Mouse (Mus musculus) gastrocnemius, adult 2 months (tissue): ENCODE data around the gene Plcb1. TPM values are rescaled to one million over a fixed set of nuclear protein-coding genes. Genes with fewer than 3 reads are reported as not detected.
A peak's percentile ranks its signal among the peaks of the same experiment; 100 is the strongest.

ENCODE experiments used
- DNase-seq: peaks from one replicate; pipeline ENCODE4 v3.0.0; 2022
- H3K27ac ChIP-seq: fragments of 200-600 bp; 2 replicates; pipeline ENCODE4 v1.8.1; 2022; ENCODE audit warnings: mild to moderate bottlenecking
- H3K4me3 ChIP-seq: fragments of 200-600 bp; 2 replicates; pipeline ENCODE4 v1.8.1; 2022; ENCODE audit warnings: mild to moderate bottlenecking, moderate library complexity
- CTCF ChIP-seq: fragments of 200-600 bp; IDR thresholded peaks from 2 replicates; pipeline ENCODE4 v1.8.1; 2022; ENCODE audit warnings: antibody characterized with exemption, mild to moderate bottlenecking, moderate library complexity
- intact Hi-C: fragments of 180-260 bp; cut with DNase I; formaldehyde crosslinking; loops from one replicate; pipeline ENCODE4 v1.15.1; 2025
- total RNA-seq, 2 experiments: library from RNA; stranded (reverse); gene quantifications; 2 replicates each; pipeline ENCODE4 v1.2.3; 2021

The Plcb1 gene
- total RNA-seq, 2 experiments from 2014 or later = 1.1 to 1.8 TPM

- TF ChIP-seq CTCF = no peak
- H3K27ac ChIP-seq = no peak overlapping the region
- no peak overlapping the region for H3K4me3 ChIP-seq
- no peak for DNase-seq
- intact Hi-C loops = no loop called here
Observed at GRCm38 (mm10) chr2:134897083-134897482, 111.2 kb downstream of the Plcb1 start.

- TF ChIP-seq CTCF = peak; percentile 11; the same call in 1 of the 2 replicates
- intact Hi-C loops = no loop called here
Observed at GRCm38 (mm10) chr2:134901521-134901920, 115.7 kb downstream of the Plcb1 start.

GRCm38 (mm10) chr2:134910882-134911281 lies 125.0 kb downstream of the Plcb1 start:
- intact Hi-C loops = no loop called here
- no peak for TF ChIP-seq CTCF
- DNase-seq = no peak
- Histone ChIP-seq H3K4me3 (no peak overlapping the region), H3K27ac (no peak overlapping the region)

More at GRCm38 (mm10) chr2:134901521-134901920, 115.7 kb downstream of the Plcb1 start:
- no peak for DNase-seq
- Histone ChIP-seq H3K4me3 (no peak overlapping the region), H3K27ac (no peak overlapping the region)

GRCm38 (mm10) chr2:134911360-134911759 lies 125.5 kb downstream of the Plcb1 start:
- no peak overlapping the region for H3K4me3 ChIP-seq
- H3K27ac ChIP-seq = no peak overlapping the region
- intact Hi-C loops = no loop called here
- no peak for TF ChIP-seq CTCF
- DNase-seq = no peak

GRCm38 (mm10) chr2:134912616-134913015 lies 126.7 kb downstream of the Plcb1 start:
- Histone ChIP-seq H3K4me3 (no peak overlapping the region), H3K27ac (no peak overlapping the region)
- no peak for TF ChIP-seq CTCF
- intact Hi-C loops = no loop called here
- DNase-seq = peak; percentile 20

- no peak overlapping the region for H3K27ac ChIP-seq
- DNase-seq = no peak
- H3K4me3 ChIP-seq = no peak overlapping the region
- intact Hi-C loops = no loop called here
- TF ChIP-seq CTCF = no peak
Observed at GRCm38 (mm10) chr2:134913542-134913941, 127.7 kb downstream of the Plcb1 start.

- TF ChIP-seq CTCF = no peak
- no peak for DNase-seq
- H3K27ac ChIP-seq = no peak overlapping the region
- no peak overlapping the region for H3K4me3 ChIP-seq
- intact Hi-C loops = no loop called here
Observed at GRCm38 (mm10) chr2:134914091-134914550, 128.3 kb downstream of the Plcb1 start.

GRCm38 (mm10) chr2:134915035-134915434 lies 129.2 kb downstream of the Plcb1 start:
- Histone ChIP-seq H3K4me3 (no peak overlapping the region), H3K27ac (no peak overlapping the region)
- intact Hi-C loops = no loop called here
- DNase-seq = no peak
- TF ChIP-seq CTCF = no peak

GRCm38 (mm10) chr2:134920611-134921280 lies 134.9 kb downstream of the Plcb1 start:
- no peak for TF ChIP-seq CTCF
- intact Hi-C loops = no loop called here
- DNase-seq = no peak
- Histone ChIP-seq H3K4me3 (no peak overlapping the region), H3K27ac (no peak overlapping the region)

- no peak for DNase-seq
- no peak for TF ChIP-seq CTCF
- no peak overlapping the region for H3K27ac ChIP-seq
- no peak overlapping the region for H3K4me3 ChIP-seq
- intact Hi-C loops = no loop called here
Observed at GRCm38 (mm10) chr2:134922636-134923375, 136.9 kb downstream of the Plcb1 start.

- no peak for TF ChIP-seq CTCF
- no peak for DNase-seq
- intact Hi-C loops = no loop called here
Observed at GRCm38 (mm10) chr2:134924143-134924655, 138.3 kb downstream of the Plcb1 start.

GRCm38 (mm10) chr2:134926266-134926665 lies 140.4 kb downstream of the Plcb1 start:
- intact Hi-C loops = no loop called here
- no peak overlapping the region for H3K4me3 ChIP-seq
- DNase-seq = no peak
- H3K27ac ChIP-seq = no peak overlapping the region
- no peak for TF ChIP-seq CTCF

More at GRCm38 (mm10) chr2:134924143-134924655, 138.3 kb downstream of the Plcb1 start:
- H3K27ac ChIP-seq = no peak overlapping the region
- no peak overlapping the region for H3K4me3 ChIP-seq

GRCm38 (mm10) chr2:134927072-134927471 lies 141.2 kb downstream of the Plcb1 start:
- DNase-seq = no peak
- intact Hi-C loops = no loop called here
- TF ChIP-seq CTCF = no peak
- H3K27ac ChIP-seq = no peak overlapping the region
- no peak overlapping the region for H3K4me3 ChIP-seq
